Mouse (Mus musculus): ENCODE data around the gene Pgs1.

DNA sequence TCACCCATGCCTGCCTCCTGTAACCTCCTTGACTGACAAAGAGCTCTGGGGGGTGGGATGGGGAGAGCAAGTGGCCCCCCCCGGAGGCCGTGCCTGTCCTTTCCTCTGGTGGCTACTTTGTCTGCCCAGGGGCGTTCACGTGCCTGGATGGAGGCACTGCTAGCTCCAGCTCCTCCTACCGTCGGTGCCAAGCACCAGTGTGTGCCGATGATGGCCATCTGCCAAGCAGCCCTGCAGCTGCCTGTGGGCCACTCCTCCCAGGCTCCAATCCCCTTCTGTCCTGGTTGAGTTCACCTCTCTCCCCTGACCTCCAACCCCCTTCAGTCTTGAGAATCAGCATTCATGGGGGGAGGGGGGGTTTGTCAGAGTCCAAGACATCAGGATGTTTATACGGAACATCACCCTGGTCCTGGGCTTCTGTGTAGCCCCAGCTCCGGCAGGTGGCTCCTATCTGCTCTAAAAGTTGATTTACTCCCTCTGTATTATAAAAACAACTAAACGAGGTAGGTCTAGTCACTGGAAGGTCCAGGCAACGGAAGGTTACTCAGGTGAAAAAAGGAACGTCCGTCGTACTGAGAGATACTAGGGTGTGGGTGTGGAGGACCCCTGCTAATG, 57.3 kb downstream of the Pgs1 start:
- TF ChIP-seq CTCF (IDR thresholded peaks at IDR 0.05; ENCODE audit: borderline replicate concordance, control insufficient read depth, extremely low read depth, insufficient read depth, low read length, poor library complexity) (no peak), POLR2A (IDR thresholded peaks at IDR 0.05; ENCODE audit: control insufficient read depth, extremely low read depth, insufficient read depth, low read length, poor library complexity) (no peak)

All from thymus, adult 2 months (tissue).